ENCODE assay signal across 8 mouse cellular contexts in genomic region chr13:101811882-101812281, GRCm38 (mm10). TPM values are rescaled to one million over a fixed set of nuclear protein-coding genes. Genes with fewer than 3 reads are reported as not detected.
A peak's percentile ranks its signal among the peaks of the same experiment; 100 is the strongest.
DNase-seq lines count a peak whose midpoint lies in the region; ATAC-seq lines count a peak whose summit lies in the region.

No protein-coding gene starts in this region.

- no peaks in the 10 kb centered on the region for H3K36me3 ChIP-seq in forebrain, embryonic 16.5 days (ENCODE audit: control insufficient read depth, insufficient read depth)
- no peaks in the 10 kb centered on the region for H3K36me3 ChIP-seq in forebrain, embryonic 13.5 days (ENCODE audit: poor library complexity, severe bottlenecking)
- H3K36me3 ChIP-seq in embryonic facial prominence, embryonic 14.5 days (ENCODE audit: control insufficient read depth, insufficient read depth, low read length), result no peaks in the 10 kb centered on the region
- no peaks in the 10 kb centered on the region for H3K36me3 ChIP-seq in limb, embryonic 15.5 days

- no peaks in the 10 kb centered on the region for H3K9me3 ChIP-seq in forebrain, embryonic 16.5 days (ENCODE audit: control insufficient read depth, low read length)
- H3K9me3 ChIP-seq in forebrain, embryonic 13.5 days (replicated peaks), result no peaks in the 10 kb centered on the region
- no peaks in the 10 kb centered on the region for H3K9me3 ChIP-seq in embryonic facial prominence, embryonic 14.5 days (ENCODE audit: control insufficient read depth, low read length)
- H3K9me3 ChIP-seq in limb, embryonic 15.5 days, result no peaks in the 10 kb centered on the region

- DNase-seq in Muller cell, postnatal 12 days (ENCODE audit: inconsistent ontology term), result peak; percentile 62
- no peak for DNase-seq in embryonic facial prominence, embryonic 14.5 days (ENCODE audit: low spot score)
- DNase-seq in kidney, adult 18-20 months, result peak; percentile 54
- peak; percentile 24 for DNase-seq in ovary, postnatal 10 days (ENCODE audit: low spot score)
- no peak for DNase-seq in thymus, adult 18-20 months

- no peak overlapping the region for H3K27ac ChIP-seq in forebrain, embryonic 16.5 days (ENCODE audit: low read length)
- H3K27ac ChIP-seq in forebrain, embryonic 13.5 days, result no peak overlapping the region
- H3K27ac ChIP-seq in embryonic facial prominence, embryonic 14.5 days (replicated peaks; ENCODE audit: low read depth, low read length), result no peak overlapping the region
- H3K27ac ChIP-seq in limb, embryonic 15.5 days, result no peak overlapping the region

- H3K4me2 ChIP-seq in forebrain, embryonic 16.5 days (ENCODE audit: low read length), result no peak overlapping the region
- H3K4me2 ChIP-seq in forebrain, embryonic 13.5 days, result no peak overlapping the region
- H3K4me2 ChIP-seq in embryonic facial prominence, embryonic 14.5 days (ENCODE audit: low read depth, low read length), result peak overlapping the region; percentile 20; the same call in 1 of the 2 replicates
- peak overlapping the region; percentile 24 for H3K4me2 ChIP-seq in limb, embryonic 15.5 days

- ATAC-seq in forebrain, embryonic 16.5 days, result 0 out of 2 replicates have a peak, but pooled peaks have one; percentile 49
- ATAC-seq in forebrain, embryonic 13.5 days, result no peak
- no peak for ATAC-seq in embryonic facial prominence, embryonic 14.5 days (ENCODE audit: low read depth)
- no peak for ATAC-seq in limb, embryonic 15.5 days (ENCODE audit: insufficient number of reproducible peaks, low FRiP score, low TSS enrichment, low read depth)

- no peak overlapping the region for H3K9ac ChIP-seq in forebrain, embryonic 16.5 days (replicated peaks; ENCODE audit: low read depth, low read length)
- no peak overlapping the region for H3K9ac ChIP-seq in forebrain, embryonic 13.5 days
- H3K9ac ChIP-seq in embryonic facial prominence, embryonic 14.5 days (ENCODE audit: low read depth, low read length), result no peak overlapping the region
- no peak overlapping the region for H3K9ac ChIP-seq in limb, embryonic 15.5 days

- H3K27me3 ChIP-seq in forebrain, embryonic 16.5 days (replicated peaks; ENCODE audit: control insufficient read depth, insufficient read depth, low read length), result no peaks in the 10 kb centered on the region
- no peaks in the 10 kb centered on the region for H3K27me3 ChIP-seq in forebrain, embryonic 13.5 days
- no peaks in the 10 kb centered on the region for H3K27me3 ChIP-seq in embryonic facial prominence, embryonic 14.5 days (replicated peaks; ENCODE audit: control insufficient read depth, insufficient read depth, low read length)
- no peaks in the 10 kb centered on the region for H3K27me3 ChIP-seq in limb, embryonic 15.5 days

- peaks cover 14% of the 10 kb centered on the region for H3K4me1 ChIP-seq in forebrain, embryonic 16.5 days (replicated peaks; ENCODE audit: control insufficient read depth, insufficient read depth, low read length)
- H3K4me1 ChIP-seq in forebrain, embryonic 13.5 days, result peaks cover 20% of the 10 kb centered on the region
- peaks cover 9% of the 10 kb centered on the region for H3K4me1 ChIP-seq in embryonic facial prominence, embryonic 14.5 days (ENCODE audit: control insufficient read depth, insufficient read depth, low read length)
- H3K4me1 ChIP-seq in limb, embryonic 15.5 days, result peaks cover 11% of the 10 kb centered on the region

- 43% methylated on average over 9 of the region's 9 CpGs for WGBS in forebrain, embryonic 16.5 days
- WGBS in forebrain, embryonic 13.5 days, result 51% methylated on average over 9 of the region's 9 CpGs
- WGBS in embryonic facial prominence, embryonic 14.5 days, result 52% methylated on average over 9 of the region's 9 CpGs
- WGBS in limb, embryonic 15.5 days, result 30% methylated on average over 9 of the region's 9 CpGs

- no peak overlapping the region for H3K4me3 ChIP-seq in forebrain, embryonic 16.5 days (replicated peaks; ENCODE audit: low read length)
- no peak overlapping the region for H3K4me3 ChIP-seq in forebrain, embryonic 13.5 days
- H3K4me3 ChIP-seq in embryonic facial prominence, embryonic 14.5 days (ENCODE audit: low read depth, low read length), result no peak overlapping the region
- H3K4me3 ChIP-seq in limb, embryonic 15.5 days, result peak overlapping the region; percentile 8; the same call in 1 of the 2 replicates

RNA-seq across cellular contexts. Expression of gene Pik3r1, which starts 43.9 kb away (rescaled TPM):
- 36.4 and 42.7 TPM in 2 replicates for polyA plus RNA-seq in forebrain, embryonic 16.5 days (2015; fragmentation: Nextera tagmentation; extraction: Ambion mirVana)
- polyA plus RNA-seq in forebrain, embryonic 13.5 days (2015; fragmentation: Nextera tagmentation; extraction: Ambion mirVana), result 20.9 and 23.9 TPM in 2 replicates
- polyA plus RNA-seq in embryonic facial prominence, embryonic 14.5 days (2014; fragmentation: Nextera tagmentation; extraction: Ambion mirVana), result 45.9 and 49.1 TPM in 2 replicates
- 46.2 and 48.9 TPM in 2 replicates for polyA plus RNA-seq in limb, embryonic 15.5 days (2015; fragmentation: Nextera tagmentation; extraction: Ambion mirVana)

Comparison
In these comparisons a context has a peak if more than half of its experiments do, and no peak if none do; other contexts are left out.
1. H3K4me2 ChIP-seq: peak in embryonic facial prominence, embryonic 14.5 days (single experiment) and limb, embryonic 15.5 days (single experiment); none in forebrain, embryonic 16.5 days (single experiment) and forebrain, embryonic 13.5 days (single experiment).
2. DNase-seq: peak in Muller cell, postnatal 12 days (single experiment), kidney, adult 18-20 months (single experiment) and ovary, postnatal 10 days (single experiment); none in embryonic facial prominence, embryonic 14.5 days (single experiment) and thymus, adult 18-20 months (0 of 2).